Comparison of ENCODE assay signal across 8 mouse cellular contexts in the genomic region with DNA sequence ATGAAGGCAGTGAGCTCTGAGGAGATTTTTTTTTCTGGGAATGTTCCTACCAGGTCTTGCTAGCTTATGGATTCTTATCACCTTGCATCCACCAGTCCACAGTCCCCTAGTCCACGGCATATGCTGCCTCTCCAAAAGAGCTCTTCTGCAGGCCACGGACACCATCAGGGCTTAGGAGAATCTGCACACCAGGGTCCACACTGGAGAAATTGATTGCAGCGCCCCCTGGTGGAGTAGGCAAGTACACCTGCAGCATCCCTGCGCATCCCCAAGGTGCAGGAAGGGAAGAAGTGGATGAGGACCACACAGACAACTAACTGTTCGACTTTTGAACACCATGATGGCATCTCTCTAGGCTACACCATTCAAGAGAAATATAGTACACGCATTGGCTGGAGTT.
DNase-seq lines count a peak whose midpoint lies in the region; ATAC-seq and TF ChIP-seq lines count a peak whose summit lies in the region.

No protein-coding gene starts in this region.

- peak; percentile 89 for TF ChIP-seq CTCF in Patski (IDR thresholded peaks at IDR 0.05)
- peak; percentile 88 for TF ChIP-seq CTCF in left cerebral cortex, adult 2 months (IDR thresholded peaks at IDR 0.05)
- peak; percentile 81 for TF ChIP-seq CTCF in midbrain, postnatal 0 days (IDR thresholded peaks at IDR 0.05)

- POLR2A ChIA-PET in Patski (lab: Charles Lee), result interaction anchor here (0.5 kb wide), 1 partner anchor 275 kb away, joined by 7 read pairs; no protein-coding TSS in a partner anchor

- H3K4me1 ChIP-seq in midbrain, postnatal 0 days (ENCODE audit: insufficient read depth, low read length), result 0 out of 2 replicates have a peak, but pooled peaks cover 3% of the 10 kb centered on the region

- CTCF ChIA-PET in Patski (lab: Charles Lee), result interaction anchor here (0.5 to 3.1 kb wide), 20 partner anchors 9 to 298 kb away, joined by 3 to 35 read pairs (median 3); no protein-coding TSS in a partner anchor

- in situ Hi-C loops in Patski (cut with MboI; ENCODE audit: low pct_unique_long_range_greater_than_20kb), result loop anchor here (5.0 kb wide), 1 partner anchor 121 kb away; no protein-coding TSS in a partner anchor

- 24% methylated on average over 6 of the region's 6 CpGs for WGBS in midbrain, postnatal 0 days

- H3K27ac ChIP-seq in left cerebral cortex, adult 2 months, result no peak overlapping the region
- H3K27ac ChIP-seq in midbrain, postnatal 0 days (ENCODE audit: low read depth, low read length), result no peak overlapping the region

- intact Hi-C loops in left cerebral cortex, adult 2 months (cut with DNase I), result loop anchor here (1.0 kb wide), 1 partner anchor 123 kb away; no protein-coding TSS in a partner anchor

- H3K9me3 ChIP-seq in midbrain, postnatal 0 days (ENCODE audit: low read length), result no peaks in the 10 kb centered on the region

- peak; percentile 23 for DNase-seq in cerebellum, adult 11 months
- no peak for DNase-seq in Patski (ENCODE audit: low read depth, low spot score)
- DNase-seq in cerebellum, postnatal 4 days (ENCODE audit: low spot score in 2 of 2), result peak; percentile 73 to 85
- DNase-seq in left cerebral cortex, adult 2 months (ENCODE audit: extremely low spot score in 1 of 2, low spot score in 2 of 2), result peak; percentile 71 to 82
- peak; percentile 71 for DNase-seq in midbrain, postnatal 0 days (ENCODE audit: low spot score)
- DNase-seq in thymus, postnatal 0 days (ENCODE audit: low spot score), result peak; percentile 54

- no peaks in the 10 kb centered on the region for H3K27me3 ChIP-seq in Patski
- no peaks in the 10 kb centered on the region for H3K27me3 ChIP-seq in midbrain, postnatal 0 days (ENCODE audit: insufficient read depth, low read length)

- no peak overlapping the region for H3K4me3 ChIP-seq in left cerebral cortex, adult 2 months
- H3K4me3 ChIP-seq in midbrain, postnatal 0 days (ENCODE audit: low read depth, low read length), result no peak overlapping the region

- H3K9ac ChIP-seq in midbrain, postnatal 0 days (replicated peaks; ENCODE audit: low read length, poor library complexity, severe bottlenecking), result no peak overlapping the region

- no peaks in the 10 kb centered on the region for H3K36me3 ChIP-seq in midbrain, postnatal 0 days (ENCODE audit: insufficient read depth, low read length)

- no peak for ATAC-seq in cerebellum, adult (ENCODE audit: insufficient number of reproducible peaks, low FRiP score, low TSS enrichment)
- peak; percentile 67 for ATAC-seq in Patski
- ATAC-seq in granulocyte monocyte progenitor cell, adult 5-6 weeks (replicated peaks; ENCODE audit: poor library complexity, severe bottlenecking), result peak; percentile 91
- ATAC-seq in midbrain, postnatal 0 days (ENCODE audit: low FRiP score), result 0 out of 2 replicates have a peak, but pooled peaks have one; percentile 24

- no peak overlapping the region for H3K4me2 ChIP-seq in midbrain, postnatal 0 days (ENCODE audit: low read depth, low read length, poor library complexity, severe bottlenecking)
